Mouse (Mus musculus) duodenum, adult 2 months (tissue): ENCODE results near the gene Dnajb8. TPM values are rescaled to one million over a fixed set of nuclear protein-coding genes. Genes with fewer than 3 reads are reported as not detected.

Source experiments
- polyA plus RNA-seq: library from polyadenylated mRNA; depleted of rRNA; stranded (reverse); fragments of >200 nt; gene quantifications from 2 replicates; pipeline ENCODE4 v1.2.3, GENCODE M21; 2012; ENCODE audit warnings: low replicate concordance; rRNA removed

Gene Dnajb8
- not detected in 2 replicates for polyA plus RNA-seq

DNA sequence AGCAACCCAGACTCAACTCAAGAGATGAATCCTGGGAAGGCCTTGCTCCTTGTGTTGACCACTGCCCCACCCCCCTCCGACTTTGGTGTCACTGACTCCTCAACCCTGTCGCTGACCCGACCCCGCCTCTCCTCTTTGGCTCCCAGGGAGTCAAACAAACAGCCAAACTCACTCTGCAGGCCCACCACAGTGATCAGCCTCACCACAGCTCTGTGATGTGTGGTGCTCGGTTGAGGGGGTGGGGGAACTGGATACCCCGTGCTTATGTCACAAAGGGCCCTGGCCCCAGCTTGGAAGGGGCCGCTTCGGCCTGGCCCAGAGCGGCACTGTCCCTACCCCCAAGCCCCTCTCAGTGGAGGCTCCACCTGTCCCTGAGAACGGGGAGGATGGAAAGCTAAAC, at the start of gene Dnajb8:
Dnajb8 (plus strand) TSS at position 301 of the 400 bp plus-strand sequence.

DNA sequence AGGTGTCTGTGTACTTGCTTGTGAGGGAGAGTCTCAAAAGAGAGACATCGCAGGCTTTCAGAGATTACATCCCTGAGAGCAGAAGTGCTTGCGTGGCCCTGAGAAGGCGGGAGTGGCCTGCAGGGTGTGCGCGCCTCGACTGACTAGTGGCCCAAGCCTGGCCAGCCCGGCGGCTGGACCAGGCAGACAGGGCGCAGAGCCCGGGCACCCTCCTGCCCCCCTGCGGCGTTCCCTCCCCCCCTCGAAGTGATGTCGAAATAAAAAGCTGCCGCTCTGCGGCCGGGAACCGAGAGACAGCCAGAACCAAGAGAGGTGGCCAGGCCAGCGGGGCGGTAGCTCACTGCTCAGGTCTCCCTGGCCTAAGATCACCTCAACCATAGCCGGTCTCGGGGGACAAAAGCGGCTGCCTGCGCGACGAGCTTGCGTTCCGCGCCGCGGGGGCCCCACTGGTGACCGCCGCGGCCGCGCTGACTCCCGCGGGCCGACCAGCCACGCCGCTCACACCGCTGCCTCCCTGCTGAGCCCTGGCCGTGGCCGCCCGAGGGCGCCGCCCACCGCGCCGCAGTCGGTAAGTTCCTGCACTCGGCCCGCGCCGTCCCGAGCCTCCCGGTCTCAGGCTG, 28.5 kb upstream of the Dnajb8 start, which contains the start of gene Gata2:
Gata2 (plus strand) TSS at position 459 of the 620 bp plus-strand sequence.

Other genes starting within 250 kb of the Dnajb8 start
- 4.7 and 8.7 TPM in 2 replicates for gene H1fx, start 240.6 kb upstream of the Dnajb8 start, polyA plus RNA-seq
- gene Rab7, start 177.0 kb upstream of the Dnajb8 start, polyA plus RNA-seq: 59.3 and 60.8 TPM in 2 replicates
- 93.7 and 135 TPM in 2 replicates for gene Rpn1, start 137.8 kb upstream of the Dnajb8 start, polyA plus RNA-seq
- gene Gata2, start 28.4 kb upstream of the Dnajb8 start, polyA plus RNA-seq: 9.8 and 10.4 TPM in 2 replicates
- gene Eefsec, start 224.3 kb downstream of the Dnajb8 start, polyA plus RNA-seq: 14.0 and 16.3 TPM in 2 replicates
- 8.8 and 9.7 TPM in 2 replicates for gene Ruvbl1, start 243.1 kb downstream of the Dnajb8 start, polyA plus RNA-seq